Mouse (Mus musculus) liver, postnatal 0 days (tissue): ENCODE data around the gene Haus6.

ENCODE experiments used
- CTCF ChIP-seq: sonication (generic); IDR thresholded peaks from 2 replicates; pipeline ENCODE4 v1.5.1; 2016; ENCODE audit warnings: antibody characterized with exemption, low read depth
- EP300 ChIP-seq: IDR thresholded peaks from 2 replicates; pipeline ENCODE4 v1.6.1; 2016; ENCODE audit warnings: antibody characterized with exemption, low read depth, mild to moderate bottlenecking

- TF ChIP-seq CTCF (no peak), EP300 (no peak)
These were observed 20.6 kb downstream of the Haus6 start for GRCm38 (mm10) chr4:86591304-86591703.
